Mouse (Mus musculus): ENCODE results near the gene Tmem30a.

Tmem30a gene

GRCm38 (mm10) chr9:79795076-79795475, 1.8 kb upstream of the Tmem30a start:
- DNase-seq (ENCODE audit: low read depth, low spot score), result no peak

GRCm38 (mm10) chr9:79785794-79786085, 7.6 kb downstream of the Tmem30a start:
- DNase-seq (ENCODE audit: low read depth, low spot score), result no peak

- no peak for DNase-seq (ENCODE audit: low read depth, low spot score)
Measured at GRCm38 (mm10) chr9:79784934-79785793, 8.1 kb downstream of the Tmem30a start.

- no peak for DNase-seq (ENCODE audit: low read depth, low spot score)
Measured at GRCm38 (mm10) chr9:79784439-79784838, 8.9 kb downstream of the Tmem30a start.

GRCm38 (mm10) chr9:79779354-79779753, 14.0 kb downstream of the Tmem30a start:
- no peak for DNase-seq (ENCODE audit: low read depth, low spot score)

GRCm38 (mm10) chr9:79766991-79767545, 26.2 kb downstream of the Tmem30a start:
- no peak for DNase-seq (ENCODE audit: low read depth, low spot score)

- DNase-seq (ENCODE audit: low read depth, low spot score), result no peak
Measured at GRCm38 (mm10) chr9:79765329-79765728, 28.0 kb downstream of the Tmem30a start.

GRCm38 (mm10) chr9:79762519-79762918, 30.8 kb downstream of the Tmem30a start:
- no peak for DNase-seq (ENCODE audit: low read depth, low spot score)

GRCm38 (mm10) chr9:79760076-79760475, 33.2 kb downstream of the Tmem30a start:
- DNase-seq (ENCODE audit: low read depth, low spot score), result no peak

- peak; percentile 96 for DNase-seq (ENCODE audit: low read depth, low spot score)
Measured at GRCm38 (mm10) chr9:79759385-79760005, 33.8 kb downstream of the Tmem30a start, which contains the start of gene Cox7a2. Gene Cox7a2, minus strand, starts transcription at chr9:79759878.

- no peak for DNase-seq (ENCODE audit: low read depth, low spot score)
Measured at GRCm38 (mm10) chr9:79755311-79755710, 38.0 kb downstream of the Tmem30a start.

- DNase-seq (ENCODE audit: low read depth, low spot score), result no peak
Measured at GRCm38 (mm10) chr9:79751846-79752245, 41.5 kb downstream of the Tmem30a start.

- no peak for DNase-seq (ENCODE audit: low read depth, low spot score)
Measured at GRCm38 (mm10) chr9:79750709-79751108, 42.6 kb downstream of the Tmem30a start.

- DNase-seq (ENCODE audit: low read depth, low spot score), result no peak
Measured at GRCm38 (mm10) chr9:79745036-79745435, 48.3 kb downstream of the Tmem30a start.

GRCm38 (mm10) chr9:79735608-79736007, 57.7 kb downstream of the Tmem30a start:
- no peak for DNase-seq (ENCODE audit: low read depth, low spot score)

- DNase-seq (ENCODE audit: low read depth, low spot score), result no peak
Measured at GRCm38 (mm10) chr9:79730301-79730700, 63.0 kb downstream of the Tmem30a start.

- peak; percentile 68 for DNase-seq (ENCODE audit: low read depth, low spot score)
Measured at GRCm38 (mm10) chr9:79723090-79723489, 70.2 kb downstream of the Tmem30a start.

- DNase-seq (ENCODE audit: low read depth, low spot score), result peak; percentile 78
Measured at GRCm38 (mm10) chr9:79721056-79721455, 72.3 kb downstream of the Tmem30a start.

GRCm38 (mm10) chr9:79720143-79720542, 73.2 kb downstream of the Tmem30a start:
- DNase-seq (ENCODE audit: low read depth, low spot score), result no peak

- DNase-seq (ENCODE audit: low read depth, low spot score), result peak; percentile 48
Measured at GRCm38 (mm10) chr9:79719451-79719850, 73.9 kb downstream of the Tmem30a start.
